Mouse (Mus musculus): ENCODE measurements around the gene Ak5. TPM values are rescaled to one million over a fixed set of nuclear protein-coding genes. Genes with fewer than 3 reads are reported as not detected.

Ak5 gene
- polyA plus RNA-seq, 1 experiment from 2014 or later, result 3.7 TPM

GRCm38 (mm10) chr3:152529058-152529972 lies 138.8 kb downstream of the Ak5 start:
- Histone ChIP-seq H3K4me3 (ENCODE audit: low read length) (no peak overlapping the region), H3K4me2 (replicated peaks; ENCODE audit: low read depth, low read length) (no peak overlapping the region), H3K4me1 (ENCODE audit: insufficient read depth, low read length) (0 out of 2 replicates have a peak, but pooled peaks cover 6% of the 10 kb centered on the region), H3K9me3 (ENCODE audit: low read length) (no peaks in the 10 kb centered on the region), H3K27ac (ENCODE audit: low read length) (no peak overlapping the region), H3K36me3 (ENCODE audit: insufficient read depth, low read length) (no peaks in the 10 kb centered on the region), H3K27me3 (ENCODE audit: insufficient read depth, low read length) (no peaks in the 10 kb centered on the region), H3K9ac (replicated peaks; ENCODE audit: low read length) (no peak overlapping the region)
- 57% methylated on average over 11 of the region's 11 CpGs for WGBS
- ATAC-seq (ENCODE audit: low FRiP score, low TSS enrichment), result peak; percentile 46; the same call in 1 of the 2 replicates

- no peak for ATAC-seq (ENCODE audit: low FRiP score, low TSS enrichment)
- no peaks in the 10 kb centered on the region for H3K36me3 ChIP-seq (ENCODE audit: insufficient read depth, low read length)
- H3K4me3 ChIP-seq (ENCODE audit: low read length), result no peak overlapping the region
- H3K4me1 ChIP-seq (ENCODE audit: insufficient read depth, low read length), result 0 out of 2 replicates have a peak, but pooled peaks cover 6% of the 10 kb centered on the region
- no peaks in the 10 kb centered on the region for H3K27me3 ChIP-seq (ENCODE audit: insufficient read depth, low read length)
- H3K4me2 ChIP-seq (replicated peaks; ENCODE audit: low read depth, low read length), result no peak overlapping the region
- 72% methylated on average over 8 of the region's 8 CpGs for WGBS
- no peak overlapping the region for H3K27ac ChIP-seq (ENCODE audit: low read length)
- no peak overlapping the region for H3K9ac ChIP-seq (replicated peaks; ENCODE audit: low read length)
- no peaks in the 10 kb centered on the region for H3K9me3 ChIP-seq (ENCODE audit: low read length)
These were observed 141.4 kb downstream of the Ak5 start for GRCm38 (mm10) chr3:152526721-152527120.

GRCm38 (mm10) chr3:152523315-152523638 lies 144.9 kb downstream of the Ak5 start:
- no peaks in the 10 kb centered on the region for H3K9me3 ChIP-seq (ENCODE audit: low read length)
- ATAC-seq (ENCODE audit: low FRiP score, low TSS enrichment), result no peak
- H3K4me1 ChIP-seq (ENCODE audit: insufficient read depth, low read length), result no peaks in the 10 kb centered on the region; the same call in 1 of the 2 replicates
- WGBS, result 29% methylated on average over 4 of the region's 4 CpGs
- H3K27me3 ChIP-seq (ENCODE audit: insufficient read depth, low read length), result no peaks in the 10 kb centered on the region
- no peaks in the 10 kb centered on the region for H3K36me3 ChIP-seq (ENCODE audit: insufficient read depth, low read length)
- no peak overlapping the region for H3K27ac ChIP-seq (ENCODE audit: low read length)
- H3K9ac ChIP-seq (replicated peaks; ENCODE audit: low read length), result no peak overlapping the region
- no peak overlapping the region for H3K4me2 ChIP-seq (replicated peaks; ENCODE audit: low read depth, low read length)
- H3K4me3 ChIP-seq (ENCODE audit: low read length), result no peak overlapping the region

GRCm38 (mm10) chr3:152522634-152523314 lies 145.4 kb downstream of the Ak5 start:
- H3K9ac ChIP-seq (replicated peaks; ENCODE audit: low read length), result no peak overlapping the region
- no peak overlapping the region for H3K27ac ChIP-seq (ENCODE audit: low read length)
- H3K27me3 ChIP-seq (ENCODE audit: insufficient read depth, low read length), result no peaks in the 10 kb centered on the region
- no peak overlapping the region for H3K4me2 ChIP-seq (replicated peaks; ENCODE audit: low read depth, low read length)
- no peak for ATAC-seq (ENCODE audit: low FRiP score, low TSS enrichment)
- H3K36me3 ChIP-seq (ENCODE audit: insufficient read depth, low read length), result no peaks in the 10 kb centered on the region
- no peak overlapping the region for H3K4me3 ChIP-seq (ENCODE audit: low read length)
- 26% methylated on average over 6 of the region's 6 CpGs for WGBS
- no peaks in the 10 kb centered on the region; the same call in 1 of the 2 replicates for H3K4me1 ChIP-seq (ENCODE audit: insufficient read depth, low read length)
- H3K9me3 ChIP-seq (ENCODE audit: low read length), result no peaks in the 10 kb centered on the region

- no peak for ATAC-seq (ENCODE audit: low FRiP score, low TSS enrichment)
- H3K4me1 ChIP-seq (ENCODE audit: insufficient read depth, low read length), result no peaks in the 10 kb centered on the region; the same call in 1 of the 2 replicates
- no peak overlapping the region for H3K9ac ChIP-seq (replicated peaks; ENCODE audit: low read length)
- H3K36me3 ChIP-seq (ENCODE audit: insufficient read depth, low read length), result no peaks in the 10 kb centered on the region
- H3K27me3 ChIP-seq (ENCODE audit: insufficient read depth, low read length), result no peaks in the 10 kb centered on the region
- no peak overlapping the region for H3K27ac ChIP-seq (ENCODE audit: low read length)
- no peak overlapping the region for H3K4me3 ChIP-seq (ENCODE audit: low read length)
- no peaks in the 10 kb centered on the region for H3K9me3 ChIP-seq (ENCODE audit: low read length)
- H3K4me2 ChIP-seq (replicated peaks; ENCODE audit: low read depth, low read length), result no peak overlapping the region
- 80% methylated on average over 7 of the region's 7 CpGs for WGBS
These were observed 147.1 kb downstream of the Ak5 start for GRCm38 (mm10) chr3:152521054-152521453.

GRCm38 (mm10) chr3:152520074-152520473 lies 148.1 kb downstream of the Ak5 start:
- Histone ChIP-seq H3K4me1 (ENCODE audit: insufficient read depth, low read length) (peaks cover 3% of the 10 kb centered on the region; the same call in 1 of the 2 replicates), H3K27me3 (ENCODE audit: insufficient read depth, low read length) (no peaks in the 10 kb centered on the region), H3K9me3 (ENCODE audit: low read length) (no peaks in the 10 kb centered on the region), H3K36me3 (ENCODE audit: insufficient read depth, low read length) (no peaks in the 10 kb centered on the region), H3K4me2 (replicated peaks; ENCODE audit: low read depth, low read length) (no peak overlapping the region), H3K27ac (ENCODE audit: low read length) (no peak overlapping the region), H3K9ac (replicated peaks; ENCODE audit: low read length) (no peak overlapping the region), H3K4me3 (ENCODE audit: low read length) (no peak overlapping the region)
- 37% methylated on average over 3 of the region's 3 CpGs for WGBS
- peak; percentile 77 for ATAC-seq (ENCODE audit: low FRiP score, low TSS enrichment)

- H3K4me3 ChIP-seq (ENCODE audit: low read length), result no peak overlapping the region
- 57% methylated on average over 10 of the region's 10 CpGs for WGBS
- no peaks in the 10 kb centered on the region for H3K9me3 ChIP-seq (ENCODE audit: low read length)
- H3K4me1 ChIP-seq (ENCODE audit: insufficient read depth, low read length), result peaks cover 6% of the 10 kb centered on the region; the same call in 1 of the 2 replicates
- no peaks in the 10 kb centered on the region for H3K36me3 ChIP-seq (ENCODE audit: insufficient read depth, low read length)
- no peak overlapping the region for H3K27ac ChIP-seq (ENCODE audit: low read length)
- no peak for ATAC-seq (ENCODE audit: low FRiP score, low TSS enrichment)
- no peak overlapping the region for H3K9ac ChIP-seq (replicated peaks; ENCODE audit: low read length)
- H3K27me3 ChIP-seq (ENCODE audit: insufficient read depth, low read length), result no peaks in the 10 kb centered on the region
- no peak overlapping the region for H3K4me2 ChIP-seq (replicated peaks; ENCODE audit: low read depth, low read length)
These were observed 148.6 kb downstream of the Ak5 start for GRCm38 (mm10) chr3:152519556-152519955.

GRCm38 (mm10) chr3:152516569-152516968 lies 151.6 kb downstream of the Ak5 start:
- Histone ChIP-seq H3K36me3 (ENCODE audit: insufficient read depth, low read length) (no peaks in the 10 kb centered on the region), H3K27me3 (ENCODE audit: insufficient read depth, low read length) (no peaks in the 10 kb centered on the region), H3K27ac (ENCODE audit: low read length) (no peak overlapping the region), H3K9ac (replicated peaks; ENCODE audit: low read length) (no peak overlapping the region), H3K4me2 (replicated peaks; ENCODE audit: low read depth, low read length) (no peak overlapping the region), H3K9me3 (ENCODE audit: low read length) (no peaks in the 10 kb centered on the region), H3K4me1 (ENCODE audit: insufficient read depth, low read length) (peaks cover 9% of the 10 kb centered on the region; the same call in 1 of the 2 replicates), H3K4me3 (ENCODE audit: low read length) (no peak overlapping the region)
- WGBS, result 78% methylated on average over 3 of the region's 3 CpGs
- no peak for ATAC-seq (ENCODE audit: low FRiP score, low TSS enrichment)

- H3K4me1 ChIP-seq (ENCODE audit: insufficient read depth, low read length), result peaks cover 9% of the 10 kb centered on the region; the same call in 1 of the 2 replicates
- no peaks in the 10 kb centered on the region for H3K36me3 ChIP-seq (ENCODE audit: insufficient read depth, low read length)
- H3K9me3 ChIP-seq (ENCODE audit: low read length), result no peaks in the 10 kb centered on the region
- H3K4me2 ChIP-seq (replicated peaks; ENCODE audit: low read depth, low read length), result no peak overlapping the region
- WGBS, result 61% methylated on average over 6 of the region's 6 CpGs
- no peak overlapping the region for H3K9ac ChIP-seq (replicated peaks; ENCODE audit: low read length)
- no peak for ATAC-seq (ENCODE audit: low FRiP score, low TSS enrichment)
- no peak overlapping the region for H3K4me3 ChIP-seq (ENCODE audit: low read length)
- H3K27ac ChIP-seq (ENCODE audit: low read length), result no peak overlapping the region
- no peaks in the 10 kb centered on the region for H3K27me3 ChIP-seq (ENCODE audit: insufficient read depth, low read length)
These were observed 152.2 kb downstream of the Ak5 start for GRCm38 (mm10) chr3:152515959-152516358.

- Histone ChIP-seq H3K4me2 (replicated peaks; ENCODE audit: low read depth, low read length) (no peak overlapping the region), H3K4me3 (ENCODE audit: low read length) (no peak overlapping the region), H3K36me3 (ENCODE audit: insufficient read depth, low read length) (no peaks in the 10 kb centered on the region), H3K27me3 (ENCODE audit: insufficient read depth, low read length) (no peaks in the 10 kb centered on the region), H3K9me3 (ENCODE audit: low read length) (no peaks in the 10 kb centered on the region), H3K4me1 (ENCODE audit: insufficient read depth, low read length) (0 out of 2 replicates have a peak, but pooled peaks cover 9% of the 10 kb centered on the region), H3K27ac (ENCODE audit: low read length) (no peak overlapping the region), H3K9ac (replicated peaks; ENCODE audit: low read length) (no peak overlapping the region)
- ATAC-seq (ENCODE audit: low FRiP score, low TSS enrichment), result no peak
- 53% methylated on average over 2 of the region's 2 CpGs for WGBS
These were observed 155.6 kb downstream of the Ak5 start for GRCm38 (mm10) chr3:152512517-152512916.
